Mouse (Mus musculus) CH12.LX (cell line): ENCODE measurements around the gene Kctd20. TPM values are rescaled to one million over a fixed set of nuclear protein-coding genes. Genes with fewer than 3 reads are reported as not detected.

ENCODE experiments used
- DNase-seq: peaks from one replicate; pipeline ENCODE4 v3.0.0-alpha.2; 2013; ENCODE audit errors: extremely low read depth
- H3K27ac ChIP-seq: 2 replicates; pipeline ENCODE4 v1.5.1; 2012; ENCODE audit warnings: low read depth, mild to moderate bottlenecking, control low read depth, moderate library complexity; ENCODE audit not compliant: insufficient read depth
- H3K27me3 ChIP-seq: replicated peaks from 2 replicates; pipeline ENCODE3; 2012; ENCODE audit warnings: inconsistent platforms
- H3K36me3 ChIP-seq, 2 experiments: replicated peaks in 1 of 2; 2 replicates each; pipeline versions ENCODE3 to v1.6.1; 2012; ENCODE audit warnings: inconsistent platforms in 1 of 2, low read length in 1 of 2, mild to moderate bottlenecking in 1 of 2, mixed read lengths in 1 of 2, moderate library complexity in 1 of 2; ENCODE audit not compliant: control insufficient read depth in 1 of 2, insufficient read depth in 1 of 2
- H3K4me1 ChIP-seq, 2 experiments: 2 replicates each; pipeline ENCODE4 v1.6.1; 2012; ENCODE audit warnings: inconsistent platforms in 1 of 2, moderate library complexity in 1 of 2; ENCODE audit not compliant: insufficient read depth in 2 of 2, control insufficient read depth in 1 of 2
- H3K4me2 ChIP-seq: 2 replicates; pipeline ENCODE4 v1.6.1; 2012; ENCODE audit warnings: low read depth, mild to moderate bottlenecking, control low read depth; ENCODE audit not compliant: poor library complexity, insufficient read depth, severe bottlenecking
- H3K4me3 ChIP-seq, 3 experiments: fragments of 150-350 bp in 1 of 3; sonication (generic) in 1 of 3; replicated peaks in 1 of 3; 2 replicates each; pipeline versions ENCODE3 to v1.5.1; 2011 to 2012; ENCODE audit warnings: low read depth in 2 of 3, low read length in 2 of 3, mild to moderate bottlenecking in 2 of 3, moderate library complexity in 2 of 3, control low read depth in 1 of 3, improper control_type of control experiment in 1 of 3, inconsistent platforms in 1 of 3, mixed read lengths in 1 of 3; ENCODE audit not compliant: poor library complexity in 1 of 3
- H3K79me2 ChIP-seq: replicated peaks from 2 replicates; pipeline ENCODE4 v1.6.1; 2012; ENCODE audit warnings: mild to moderate bottlenecking, moderate library complexity; ENCODE audit not compliant: control insufficient read depth, poor library complexity, insufficient read depth, severe bottlenecking; ENCODE audit errors: extremely low read depth
- H3K9ac ChIP-seq: 2 replicates; pipeline ENCODE4 v1.6.1; 2012; ENCODE audit warnings: low read depth, mild to moderate bottlenecking, control low read depth, moderate library complexity; ENCODE audit not compliant: insufficient read depth
- H3K9me3 ChIP-seq: replicated peaks from 2 replicates; pipeline ENCODE3; 2012; ENCODE audit warnings: low read length, inconsistent platforms, mixed read lengths
- CHD1 ChIP-seq: IDR thresholded peaks from 2 replicates; pipeline ENCODE4 v1.6.1; 2012; ENCODE audit warnings: low read depth, low read length, improper control_type of control experiment, inconsistent platforms
- CHD2 ChIP-seq: IDR thresholded peaks from 2 replicates; pipeline ENCODE4 v1.6.1; 2011; ENCODE audit warnings: low read length, improper control_type of control experiment
- CTCF ChIP-seq, 2 experiments: IDR thresholded peaks in 1 of 2; conservative IDR thresholded peaks in 1 of 2; 2 replicates each; pipeline ENCODE4 v1.5.1; 2011 to 2012; ENCODE audit warnings: low read depth in 2 of 2, low read length in 2 of 2, improper control_type of control experiment in 1 of 2, inconsistent platforms in 1 of 2, mild to moderate bottlenecking in 1 of 2, moderate library complexity in 1 of 2
- ETS1 ChIP-seq: conservative IDR thresholded peaks from 2 replicates; pipeline ENCODE4 v1.6.1; 2012; ENCODE audit warnings: low read depth, mild to moderate bottlenecking, inconsistent platforms, low read length, improper control_type of control experiment, moderate library complexity
- GABPA ChIP-seq: IDR thresholded peaks from 2 replicates; pipeline ENCODE4 v1.6.1; 2012; ENCODE audit warnings: low read depth, low read length, improper control_type of control experiment, inconsistent platforms; ENCODE audit not compliant: insufficient replicate concordance
- IRF4 ChIP-seq: IDR thresholded peaks from 2 replicates; pipeline ENCODE4 v1.6.1; 2014; ENCODE audit warnings: low read depth, mild to moderate bottlenecking, inconsistent platforms, low read length, improper control_type of control experiment
- JUND ChIP-seq: conservative IDR thresholded peaks from 2 replicates; pipeline ENCODE4 v1.6.1; 2011; ENCODE audit warnings: low read depth, low read length, improper control_type of control experiment
- KAT2A ChIP-seq: IDR thresholded peaks from 2 replicates; pipeline ENCODE4 v1.6.1; 2012; ENCODE audit warnings: low read length, improper control_type of control experiment, inconsistent platforms; ENCODE audit not compliant: insufficient replicate concordance
- NELFE ChIP-seq: IDR thresholded peaks from 2 replicates; pipeline ENCODE4 v1.6.1; 2011; ENCODE audit warnings: low read depth, low read length, improper control_type of control experiment
- NRF1 ChIP-seq: IDR thresholded peaks from 2 replicates; pipeline ENCODE4 v1.6.1; 2014; ENCODE audit warnings: low read depth, mild to moderate bottlenecking, inconsistent platforms, low read length, improper control_type of control experiment, moderate library complexity
- POLR2A ChIP-seq: IDR thresholded peaks from 2 replicates; pipeline ENCODE4 v1.6.1; 2011; ENCODE audit warnings: low read depth, mild to moderate bottlenecking, improper control_type of control experiment, low read length
- RAD21 ChIP-seq: IDR thresholded peaks from 2 replicates; pipeline ENCODE4 v1.6.1; 2011; ENCODE audit warnings: low read depth, mild to moderate bottlenecking, low read length, improper control_type of control experiment, moderate library complexity
- RCOR1 ChIP-seq: conservative IDR thresholded peaks from 2 replicates; pipeline ENCODE4 v1.6.1; 2012; ENCODE audit warnings: low read depth, mild to moderate bottlenecking, inconsistent platforms, low read length, improper control_type of control experiment
- SMC3 ChIP-seq: IDR thresholded peaks from 2 replicates; pipeline ENCODE4 v1.6.1; 2011; ENCODE audit warnings: low read depth, low read length, improper control_type of control experiment
- TCF12 ChIP-seq: IDR thresholded peaks from 2 replicates; pipeline ENCODE4 v1.6.1; 2014; ENCODE audit warnings: low read depth, mild to moderate bottlenecking, inconsistent platforms, low read length, improper control_type of control experiment
- USF1 ChIP-seq: IDR thresholded peaks from 2 replicates; pipeline ENCODE4 v1.6.1; 2014; ENCODE audit warnings: low read depth, mild to moderate bottlenecking, inconsistent platforms, low read length, improper control_type of control experiment
- ZC3H11A ChIP-seq: IDR thresholded peaks from 2 replicates; pipeline ENCODE4 v1.6.1; 2012; ENCODE audit warnings: low read depth, mild to moderate bottlenecking, inconsistent platforms, low read length, improper control_type of control experiment
- ZKSCAN1 ChIP-seq: IDR thresholded peaks from 2 replicates; pipeline ENCODE4 v1.6.1; 2012; ENCODE audit warnings: low read depth, inconsistent platforms, low read length, improper control_type of control experiment, borderline replicate concordance
- ZMIZ1 ChIP-seq: IDR thresholded peaks from 2 replicates; pipeline ENCODE4 v1.6.1; 2012; ENCODE audit warnings: low read depth, mild to moderate bottlenecking, inconsistent platforms, low read length, improper control_type of control experiment
- ZNF384 ChIP-seq: IDR thresholded peaks from 2 replicates; pipeline ENCODE4 v1.6.1; 2012; ENCODE audit warnings: low read depth, low read length, improper control_type of control experiment, inconsistent platforms
- dilution Hi-C: fragments of 300-500 bp; cut with MboI; formaldehyde crosslinking; loops from 2 replicates; pipeline ENCODE4 v1.14.3; 2020; ENCODE audit warnings: low sequenced_read_pairs; ENCODE audit not compliant: extremely low pct_unique_long_range_greater_than_20kb, extremely low pct_ligation_motif_present
- in situ Hi-C: fragments of 300-500 bp; cut with MboI; formaldehyde crosslinking; loops from 3 replicates; pipeline ENCODE4 v1.14.3; 2019; ENCODE audit warnings: low sequenced_read_pairs, low pct_ligation_motif_present, low pct_unique_long_range_greater_than_20kb, mixed read lengths
- polyA plus RNA-seq: library from polyadenylated mRNA; unstranded; fragments of >175 nt; gene quantifications from 2 replicates; pipeline ENCODE4 v1.2.1, GENCODE M21; 2012; ENCODE audit warnings: low read depth; ENCODE audit not compliant: insufficient read length
- total RNA-seq, 2 experiments: library from RNA; depleted of rRNA; stranded (reverse); fragments of 300-350 nt in 1 of 2; fragments of >200 nt in 1 of 2; gene quantifications; 2 replicates each; pipeline ENCODE4 v1.2.3; 2012 to 2014

Kctd20 gene
- total and polyA plus RNA-seq, 3 experiments, result 40.1 to 85.2 (median 68.5) TPM

DNA sequence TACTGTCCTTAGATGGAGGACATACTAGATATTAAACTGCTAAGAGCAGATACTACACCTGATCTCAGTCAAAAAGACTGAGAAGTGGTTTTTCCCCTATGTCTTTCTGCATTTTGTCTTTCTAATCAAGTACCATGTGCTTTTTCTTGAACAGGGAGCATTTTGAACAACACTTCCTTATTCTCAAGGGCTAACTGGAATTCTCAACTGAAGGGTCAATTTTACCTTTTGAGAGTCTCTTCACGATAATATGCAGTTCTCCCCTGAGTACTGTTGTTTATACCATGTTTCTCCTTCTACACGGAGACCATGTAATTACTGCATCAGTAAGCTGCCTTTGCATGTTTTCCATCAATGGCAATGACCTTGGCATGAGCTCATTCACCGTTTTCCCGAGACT lies 38.3 kb downstream of the Kctd20 start (continued):
- no peak for TF ChIP-seq ZKSCAN1
- no peak for TF ChIP-seq NRF1

DNA sequence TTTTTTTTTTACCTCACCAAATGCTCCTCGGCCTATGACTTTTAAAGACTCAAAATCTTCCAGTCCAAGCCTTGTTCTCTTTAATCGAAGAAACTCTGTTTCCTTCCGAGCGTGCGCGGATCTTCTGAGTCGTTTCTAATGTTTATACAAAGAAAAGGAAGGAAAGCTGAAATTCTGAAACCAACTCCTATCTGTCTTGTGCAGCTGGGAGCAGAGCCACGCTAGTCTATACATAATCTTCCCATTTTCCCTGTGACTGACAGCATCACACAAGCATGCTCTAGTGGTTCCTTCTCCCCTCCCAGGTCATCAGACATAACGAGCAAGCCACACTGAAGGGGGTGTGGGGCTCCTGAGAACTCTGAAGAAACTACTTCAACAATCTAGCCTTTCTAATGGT lies 39.5 kb downstream of the Kctd20 start:
- no peaks in the 10 kb centered on the region for H3K9me3 ChIP-seq
- dilution Hi-C loops (no loop called here), in situ Hi-C loops (no loop called here)
- no peak for DNase-seq
- TF ChIP-seq IRF4 (no peak), CTCF (conservative IDR thresholded peaks at IDR 0.05 in 1 of 2, IDR thresholded peaks at IDR 0.05 in 1 of 2; ENCODE audit: low read depth in 2 of 2, low read length in 2 of 2) (no peak), ZNF384 (no peak)
- H3K79me2 ChIP-seq, result no peaks in the 10 kb centered on the region
- H3K27me3 ChIP-seq, result no peaks in the 10 kb centered on the region
- H3K36me3 ChIP-seq, result peaks cover 43 to 70% of the 10 kb centered on the region in 2 experiments
- H3K4me3 ChIP-seq, result no peak overlapping the region
- peaks cover 2 to 25% of the 10 kb centered on the region in 2 experiments; a peak in 2 of 4 replicates for H3K4me1 ChIP-seq
- no peak overlapping the region for H3K4me2 ChIP-seq
- no peak overlapping the region for H3K27ac ChIP-seq
- H3K9ac ChIP-seq, result no peak overlapping the region

DNA sequence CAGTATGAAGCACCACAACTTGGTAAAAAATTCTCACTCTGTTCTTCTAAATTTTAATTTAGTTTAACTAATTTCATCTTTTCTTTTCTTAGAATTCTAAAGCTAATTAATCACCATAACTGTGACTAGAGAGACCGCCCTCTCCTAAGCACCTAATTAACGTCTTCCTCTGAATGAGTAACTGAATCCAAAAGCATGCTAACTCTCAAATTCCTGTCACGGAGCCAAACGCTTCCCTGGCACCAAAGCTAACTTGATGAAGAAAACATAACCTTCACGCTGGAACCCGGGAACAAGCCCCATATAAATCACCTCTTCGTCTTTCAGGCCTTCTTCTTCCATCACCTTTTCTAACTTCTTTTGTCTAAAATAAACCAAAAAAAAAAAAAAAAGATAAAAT lies 40.4 kb downstream of the Kctd20 start:
- dilution Hi-C loops (no loop called here), in situ Hi-C loops (no loop called here)
- no peak overlapping the region for H3K4me2 ChIP-seq
- H3K4me1 ChIP-seq, result peaks cover 2 to 25% of the 10 kb centered on the region in 2 experiments; a peak in 2 of 4 replicates
- peaks cover 44 to 69% of the 10 kb centered on the region in 2 experiments for H3K36me3 ChIP-seq
- H3K79me2 ChIP-seq, result no peaks in the 10 kb centered on the region
- TF ChIP-seq ZC3H11A (no peak), NRF1 (no peak), RCOR1 (no peak), KAT2A (no peak), ZMIZ1 (no peak), IRF4 (no peak), JUND (no peak), ZKSCAN1 (no peak), ZNF384 (no peak), USF1 (no peak), ETS1 (no peak), SMC3 (no peak), CHD2 (no peak), POLR2A (no peak), RAD21 (no peak), GABPA (no peak), CHD1 (no peak), TCF12 (no peak), NELFE (no peak)
- no peak for DNase-seq
- no peaks in the 10 kb centered on the region for H3K27me3 ChIP-seq
- H3K9ac ChIP-seq, result no peak overlapping the region
- no peak overlapping the region for H3K27ac ChIP-seq
- no peaks in the 10 kb centered on the region for H3K9me3 ChIP-seq
- H3K4me3 ChIP-seq, result no peak overlapping the region
